Mouse (Mus musculus) embryonic fibroblast, embryonic 13.5 days (primary cell): ENCODE measurements at regions not wholly inside any gene's neighbourhood (a gene's known extent, or its start where the extent isn't known, plus 50 kb on each side); places are given as distances from the start of the nearest gene placed in this dataset.

ENCODE experiments used
- CTCF ChIP-seq: IDR thresholded peaks from 2 replicates; pipeline ENCODE4 v1.5.1; 2011; ENCODE audit warnings: mild to moderate bottlenecking, control low read depth, low read length, moderate library complexity, borderline replicate concordance; ENCODE audit not compliant: insufficient read depth
- POLR2A ChIP-seq: IDR thresholded peaks from 2 replicates; pipeline ENCODE4 v1.6.1; 2011; ENCODE audit warnings: low read depth, mild to moderate bottlenecking, control low read depth, low read length, moderate library complexity

- TF ChIP-seq POLR2A (no peak), CTCF (no peak)
Measured at GRCm38 (mm10) chr15:96928692-96929091, 127.1 kb downstream of the Slc38a4 start.
